Mouse (Mus musculus): ENCODE measurements around the gene Nlrc5. TPM values are rescaled to one million over a fixed set of nuclear protein-coding genes. Genes with fewer than 3 reads are reported as not detected.

Nlrc5 gene
- total RNA-seq (2023) = 402 TPM

DNA sequence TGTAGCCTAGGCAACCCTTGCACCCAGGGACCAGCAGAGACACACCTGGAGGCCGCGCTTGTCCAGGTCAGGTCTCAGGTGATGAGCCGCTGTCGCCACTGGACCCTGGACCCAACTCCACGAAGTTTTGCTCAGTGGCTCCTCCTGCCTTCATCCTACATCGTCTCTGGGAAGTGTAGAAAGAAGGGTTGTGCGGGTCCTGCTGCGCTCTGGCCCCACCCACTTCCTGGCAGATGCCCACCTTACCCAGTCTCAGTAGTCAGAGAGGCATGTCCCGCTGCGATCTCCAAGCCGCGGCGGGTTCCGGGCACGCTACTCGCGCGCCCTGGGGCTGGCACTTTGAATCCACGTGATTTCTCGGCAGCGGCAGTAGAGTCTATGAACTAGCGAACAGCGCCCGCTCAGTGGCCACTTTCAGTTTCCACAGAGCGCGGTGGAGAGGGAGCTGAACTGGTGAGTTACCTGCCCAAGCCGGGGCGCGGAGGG, at the start of gene Nlrc5:
Gene Nlrc5 (plus strand): TSS at position 376 of the 486 bp plus-strand sequence.

DNA sequence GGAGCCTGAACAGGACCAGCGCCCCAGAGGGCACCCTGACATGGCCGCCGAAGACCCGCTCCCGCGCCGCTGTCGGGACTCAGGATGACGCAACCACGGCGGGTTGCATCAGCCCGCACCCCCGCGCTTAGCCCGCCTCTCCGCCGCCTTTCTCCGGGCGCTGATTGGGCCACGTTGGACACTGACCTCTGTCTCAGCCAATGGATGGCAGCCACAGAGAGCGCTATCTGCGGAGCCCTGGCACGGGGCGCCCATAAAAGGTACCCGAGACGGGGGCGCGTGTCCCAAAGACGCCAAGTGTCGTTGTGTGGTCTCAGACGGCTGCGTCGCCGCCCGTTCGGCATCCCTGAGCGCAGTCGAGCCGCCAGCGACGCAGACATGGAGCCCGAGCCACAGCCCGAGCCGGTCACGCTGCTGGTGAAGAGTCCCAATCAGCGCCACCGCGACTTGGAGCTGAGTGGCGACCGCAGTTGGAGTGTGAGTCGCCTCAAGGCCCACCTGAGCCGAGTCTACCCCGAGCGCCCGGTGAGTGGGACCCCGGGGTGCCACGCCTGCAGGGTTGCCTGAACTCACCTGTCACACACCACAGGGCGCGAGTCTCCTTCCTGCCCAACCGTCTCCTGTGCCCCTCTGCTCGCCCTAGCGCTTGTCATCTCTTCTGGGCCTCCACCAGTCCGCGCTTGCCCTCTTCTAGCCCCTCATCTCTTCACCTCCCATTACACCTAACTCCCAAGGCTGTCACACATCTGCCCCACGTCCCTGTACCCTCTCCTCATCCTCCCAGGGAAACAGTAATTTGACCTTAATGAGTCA, 47.7 kb upstream of the Nlrc5 start, which contains the start of gene Herpud1:
Gene Herpud1 (plus strand): TSS at position 225 of the 813 bp plus-strand sequence.

DNA sequence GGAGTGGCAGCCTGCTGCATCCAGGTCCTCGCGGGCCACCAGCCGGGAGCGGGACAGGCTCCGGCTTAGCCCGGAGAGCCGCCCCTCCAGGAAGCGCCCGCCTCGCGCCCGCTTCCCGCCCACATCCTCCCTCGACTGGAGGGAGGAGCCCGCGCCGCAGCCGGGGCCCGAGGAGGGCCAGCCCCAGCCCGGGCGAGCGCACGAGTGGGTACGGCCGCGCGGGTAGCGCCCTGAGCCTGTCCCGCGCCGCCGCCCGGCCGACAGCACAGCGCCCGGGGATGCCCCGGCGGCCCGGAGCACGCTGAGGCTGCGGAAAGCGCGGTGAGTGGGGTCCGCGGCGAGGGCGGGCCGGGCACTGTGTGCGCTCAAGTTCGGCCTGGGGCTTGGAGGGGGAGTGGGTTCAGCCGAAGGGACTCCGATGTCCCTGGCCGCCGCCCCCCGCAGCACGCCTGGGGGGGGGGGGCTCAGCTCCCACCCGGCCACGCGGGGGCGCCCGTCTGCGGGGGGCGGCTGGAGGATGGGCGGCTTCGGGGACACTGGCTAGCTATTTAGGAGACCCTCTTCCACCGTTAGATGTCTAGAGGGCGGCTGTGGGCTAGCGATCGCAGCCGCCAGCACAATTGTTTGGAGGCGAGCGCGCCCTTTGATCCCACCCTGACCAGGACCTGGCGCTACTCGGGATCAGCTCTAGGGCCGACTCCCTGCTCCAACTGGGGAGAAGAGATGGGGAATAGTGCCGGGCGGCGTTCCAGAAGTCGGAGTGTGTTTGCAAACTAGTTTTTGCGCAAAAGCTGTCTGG, 98.9 kb downstream of the Nlrc5 start, which contains the start of gene Cpne2:
Gene Cpne2 (plus strand): TSS at position 118 of the 799 bp plus-strand sequence.

Other genes starting within 250 kb of the Nlrc5 start
- 38.2 TPM for gene Nup93, start 219.8 kb upstream of the Nlrc5 start, total RNA-seq (2023)
- 0.49 TPM for gene Slc12a3, start 105.2 kb upstream of the Nlrc5 start, total RNA-seq (2023)
- gene Herpud1, start 47.9 kb upstream of the Nlrc5 start, total RNA-seq (2023) = 137 TPM
- gene Cpne2, start 98.6 kb downstream of the Nlrc5 start, total RNA-seq (2023) = 0.49 TPM
- gene Rspry1, start 167.6 kb downstream of the Nlrc5 start, total RNA-seq (2023) = 32.5 TPM
- gene Fam192a, start 167.6 kb downstream of the Nlrc5 start, total RNA-seq (2023) = 39.4 TPM
- 120 TPM for gene Arl2bp, start 232.2 kb downstream of the Nlrc5 start, total RNA-seq (2023)

All from CD8-positive naive resting alpha-beta T cell, adult 57 days (primary cell).